Mouse (Mus musculus): ENCODE results near the gene Ndufa13. TPM values are rescaled to one million over a fixed set of nuclear protein-coding genes. Genes with fewer than 3 reads are reported as not detected.

Ndufa13 gene
- total RNA-seq, 2 experiments from 2014 or later: 111 to 119 TPM

DNA sequence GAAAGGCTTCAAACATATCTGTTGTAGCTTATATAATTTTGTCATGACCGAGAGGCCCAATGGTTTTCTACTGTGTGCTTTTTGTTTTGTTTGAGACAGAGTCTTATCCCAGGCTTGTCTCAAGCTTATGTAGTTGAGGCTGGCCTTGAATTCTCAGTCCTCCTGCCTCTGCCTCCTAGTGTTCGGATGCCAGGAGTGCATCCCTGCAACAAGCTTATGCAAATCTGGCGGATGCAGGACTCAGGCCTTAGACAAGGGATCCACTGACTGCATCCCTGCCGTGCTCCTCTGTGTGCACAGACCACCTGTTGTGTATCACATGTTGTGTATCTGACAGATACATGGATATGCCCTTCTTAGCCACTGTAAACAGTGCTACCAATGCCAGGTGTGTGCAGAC lies 41.6 kb downstream of the Ndufa13 start:
- intact Hi-C loops (cut with DNase I): no loop called here
- no peak for DNase-seq (ENCODE audit: extremely low spot score in 1 of 2, low spot score in 2 of 2)

DNA sequence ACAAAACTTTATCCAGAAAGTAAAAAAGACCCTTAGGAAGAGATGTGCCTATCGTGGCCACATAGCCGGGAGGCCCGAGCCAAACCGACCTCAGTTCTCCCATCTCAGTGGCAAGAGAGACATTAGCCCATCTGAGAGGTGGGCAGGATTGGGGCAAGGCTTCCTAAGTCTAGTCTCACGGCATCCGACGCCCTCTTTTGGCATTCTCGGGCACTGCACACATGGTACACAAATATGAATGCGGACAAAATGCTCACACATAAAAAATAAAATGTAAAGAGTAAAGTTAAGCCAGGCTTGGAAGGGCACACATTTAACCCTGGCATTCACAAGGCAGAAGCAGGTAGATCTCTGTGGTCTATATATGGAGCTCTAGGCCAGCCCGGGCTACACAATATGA lies 48.5 kb downstream of the Ndufa13 start:
- intact Hi-C loops (cut with DNase I): no loop called here
- no peak for DNase-seq (ENCODE audit: extremely low spot score in 1 of 2, low spot score in 2 of 2)

DNA sequence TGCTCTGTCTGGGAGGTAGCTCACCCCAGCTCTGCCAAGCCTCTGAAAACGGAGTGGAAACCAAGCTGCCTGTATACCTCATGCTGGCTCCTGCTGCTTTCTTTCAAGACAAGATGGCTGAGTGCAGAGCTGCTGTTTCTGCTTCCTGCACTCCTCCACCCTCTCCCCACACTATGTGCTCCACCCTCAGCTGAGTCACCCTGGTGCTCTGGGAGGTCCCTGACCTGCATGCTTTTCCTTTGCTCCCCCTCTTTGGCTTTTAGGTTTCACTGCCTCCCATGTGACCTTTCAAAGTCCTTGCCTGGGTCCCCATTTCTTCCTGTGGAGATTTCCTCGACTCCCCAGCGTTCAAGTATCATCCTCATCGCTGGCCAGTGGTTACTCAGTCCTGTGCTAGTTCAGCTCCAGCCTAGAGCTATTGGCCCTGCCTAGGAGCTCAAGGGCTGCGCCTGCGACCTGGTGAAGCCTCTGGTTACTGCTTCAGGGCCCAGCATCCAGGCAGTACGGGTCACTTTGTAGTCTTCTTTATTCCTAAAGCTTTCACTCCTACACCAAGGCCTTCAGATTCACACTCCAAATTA lies 51.3 kb downstream of the Ndufa13 start:
- no peak for DNase-seq (ENCODE audit: extremely low spot score in 1 of 2, low spot score in 2 of 2)
- intact Hi-C loops (cut with DNase I): no loop called here

DNA sequence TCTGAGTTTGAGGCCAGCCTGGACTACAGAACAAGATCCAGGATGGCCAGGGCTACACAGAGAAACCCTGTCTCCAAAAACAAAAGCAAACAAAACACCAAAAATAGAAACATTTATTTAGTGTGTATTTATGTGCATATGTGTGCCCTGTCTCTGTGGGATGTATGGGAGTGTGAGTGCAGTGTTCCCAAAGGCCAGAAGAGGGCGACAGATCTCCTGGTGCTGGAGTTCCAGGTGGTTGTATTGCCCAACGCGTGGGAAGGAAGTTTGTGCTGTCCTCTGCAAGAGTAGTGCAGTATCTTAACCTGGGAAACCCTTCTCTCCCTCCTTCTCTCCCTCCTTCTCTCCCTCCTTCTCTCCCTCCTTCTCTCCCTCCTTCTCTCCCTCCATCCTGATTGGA lies 52.5 kb downstream of the Ndufa13 start:
- DNase-seq (ENCODE audit: extremely low spot score in 1 of 2, low spot score in 2 of 2): no peak
- intact Hi-C loops (cut with DNase I): no loop called here

DNA sequence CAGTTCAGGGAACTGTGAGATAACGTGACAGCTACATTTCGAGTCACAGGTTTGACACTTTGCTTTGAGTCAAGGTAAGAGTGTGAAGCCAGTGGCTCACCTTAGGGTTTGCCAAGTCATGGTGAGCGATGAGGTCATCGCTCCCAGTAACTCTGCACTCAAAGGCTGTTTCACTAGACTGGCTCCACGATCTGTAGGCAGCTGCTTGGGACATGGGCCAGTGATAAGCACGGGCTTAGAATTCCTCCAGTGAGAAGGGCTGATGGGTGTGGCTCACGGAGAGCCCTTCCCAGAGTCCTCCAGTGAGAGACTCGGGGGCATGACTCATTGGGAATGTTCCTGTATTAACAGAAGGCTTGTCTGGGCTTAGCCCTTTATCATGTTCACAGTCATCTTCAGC lies 53.4 kb downstream of the Ndufa13 start:
- intact Hi-C loops (cut with DNase I): no loop called here
- DNase-seq (ENCODE audit: extremely low spot score in 1 of 2, low spot score in 2 of 2): no peak

DNA sequence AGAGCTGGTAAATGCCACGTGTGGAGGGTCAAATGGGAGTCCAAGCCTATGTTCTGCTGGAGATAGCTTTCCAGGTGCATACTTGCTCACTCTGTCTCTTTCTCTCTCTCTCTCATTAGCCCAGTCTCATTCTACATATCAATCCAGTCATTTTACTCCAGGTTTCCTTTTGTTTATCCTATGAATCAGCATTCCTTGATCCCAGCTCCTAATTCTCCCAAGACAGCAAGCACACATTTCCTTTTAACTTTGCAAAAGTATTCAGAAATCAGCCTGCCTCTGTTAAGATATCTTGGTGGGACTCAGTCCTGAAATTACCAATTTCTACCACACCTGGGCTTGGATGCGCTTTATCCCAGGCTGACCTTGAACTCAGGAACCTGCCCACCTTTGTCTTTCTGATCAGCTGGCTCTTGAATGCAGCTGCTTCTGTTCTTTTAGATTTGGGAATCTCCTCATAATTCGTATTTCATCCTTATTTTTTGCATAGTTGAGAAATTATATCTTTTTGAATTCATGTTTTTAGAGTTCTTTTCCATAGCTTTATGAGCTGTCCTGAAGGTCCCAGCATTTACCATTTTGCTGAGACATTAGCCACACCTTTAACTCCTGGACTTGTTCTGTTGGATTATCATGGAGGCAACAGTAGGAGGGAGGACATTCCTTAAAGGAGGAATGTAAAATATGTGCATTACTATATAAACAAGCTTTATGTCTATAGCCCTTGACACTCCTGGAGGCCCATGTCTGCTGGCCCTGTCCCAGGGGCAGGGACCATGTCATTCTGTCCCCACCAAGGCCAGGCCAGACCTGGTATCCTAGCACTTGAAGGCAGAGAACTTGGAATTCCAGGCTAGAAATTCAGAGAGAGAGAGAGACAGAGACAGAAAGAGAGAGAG lies 54.9 kb downstream of the Ndufa13 start:
- intact Hi-C loops (cut with DNase I): no loop called here
- no peak for DNase-seq (ENCODE audit: extremely low spot score in 1 of 2, low spot score in 2 of 2)

Other genes starting within 250 kb of the Ndufa13 start
- 1 to 10 TPM; 3.1 to 3.5 TPM for gene Zfp964, start 248.1 kb downstream of the Ndufa13 start, total RNA-seq (2021)
- 10 to 100 TPM; 16.8 to 17.1 TPM for gene Zfp869, start 191.8 kb downstream of the Ndufa13 start, total RNA-seq (2021)
- 1 to 10 TPM; 3.9 to 4.5 TPM for gene Zfp963, start 152.6 kb downstream of the Ndufa13 start, total RNA-seq (2021)
- 1 to 10 TPM in 1 of 2 experiments, not detected in 1; 2.8 TPM for gene Gm20422, start 127.7 kb downstream of the Ndufa13 start, total RNA-seq (2021)
- gene Atp13a1, start 111.4 kb downstream of the Ndufa13 start, total RNA-seq (2021): 10 to 100 TPM; 44.8 to 48.2 TPM
- 10 to 100 TPM; 30.8 to 31.1 TPM for gene Zfp866, start 111.4 kb downstream of the Ndufa13 start, total RNA-seq (2021)
- gene Gmip, start 93.9 kb downstream of the Ndufa13 start, total RNA-seq (2021): 10 to 100 TPM; 30.6 to 31.6 TPM
- gene Lpar2, start 80.1 kb downstream of the Ndufa13 start, total RNA-seq (2021): 1 to 10 TPM; 1.9 to 2.2 TPM
- gene Pbx4, start 70.1 kb downstream of the Ndufa13 start, total RNA-seq (2021): 10 to 100 TPM; 20.6 to 25.4 TPM
- gene Cilp2, start 14.9 kb downstream of the Ndufa13 start, total RNA-seq (2021): 1 to 10 TPM; 2.5 to 2.6 TPM
- under 1 TPM; 0.26 to 0.53 TPM for gene Tssk6, start 374 bp downstream of the Ndufa13 start, total RNA-seq (2021)
- 10 to 100 TPM; 16.9 to 17.5 TPM for gene Yjefn3, start 154 bp upstream of the Ndufa13 start, total RNA-seq (2021)
- 10 to 100 TPM; 24.8 to 30.0 TPM for gene Gatad2a, start 93.8 kb upstream of the Ndufa13 start, total RNA-seq (2021)
- gene Mau2, start 140.2 kb upstream of the Ndufa13 start, total RNA-seq (2021): 10 to 100 TPM; 81.6 to 82.9 TPM
- 10 to 100 TPM; 51.6 to 56.7 TPM for gene Sugp1, start 140.3 kb upstream of the Ndufa13 start, total RNA-seq (2021)
- gene Tm6sf2, start 170.4 kb upstream of the Ndufa13 start, total RNA-seq (2021): 1 to 10 TPM; 1.4 TPM
- 1 to 10 TPM; 3.0 to 6.5 TPM for gene Hapln4, start 180.9 kb upstream of the Ndufa13 start, total RNA-seq (2021)
- gene Ncan, start 218.3 kb upstream of the Ndufa13 start, total RNA-seq (2021): 100 to 1,000 TPM; 392 to 416 TPM
- gene Nr2c2ap, start 228.8 kb upstream of the Ndufa13 start, total RNA-seq (2021): 10 to 100 TPM; 32.7 to 33.6 TPM
- gene Rfxank, start 236.6 kb upstream of the Ndufa13 start, total RNA-seq (2021): 10 to 100 TPM in 1 of 2 experiments, 1 to 10 TPM in 1; 8.3 to 10.9 TPM
- gene Borcs8, start 236.9 kb upstream of the Ndufa13 start, total RNA-seq (2021): 10 to 100 TPM; 40.7 to 42.3 TPM
- gene Mef2b, start 237.2 kb upstream of the Ndufa13 start, total RNA-seq (2021): under 1 TPM in 1 of 2 experiments, not detected in 1; 0.59 TPM